Mouse (Mus musculus) frontal cortex, adult (tissue): ENCODE measurements around the gene Mgmt.

Experiments used
- ATAC-seq: cut with Nextera tagmentation; 2 replicates; pipeline ENCODE4 v1.9.2; 2017; ENCODE audit warnings: mild to moderate bottlenecking, moderate library complexity, mixed read lengths; ENCODE audit not compliant: low TSS enrichment

Gene Mgmt

DNA sequence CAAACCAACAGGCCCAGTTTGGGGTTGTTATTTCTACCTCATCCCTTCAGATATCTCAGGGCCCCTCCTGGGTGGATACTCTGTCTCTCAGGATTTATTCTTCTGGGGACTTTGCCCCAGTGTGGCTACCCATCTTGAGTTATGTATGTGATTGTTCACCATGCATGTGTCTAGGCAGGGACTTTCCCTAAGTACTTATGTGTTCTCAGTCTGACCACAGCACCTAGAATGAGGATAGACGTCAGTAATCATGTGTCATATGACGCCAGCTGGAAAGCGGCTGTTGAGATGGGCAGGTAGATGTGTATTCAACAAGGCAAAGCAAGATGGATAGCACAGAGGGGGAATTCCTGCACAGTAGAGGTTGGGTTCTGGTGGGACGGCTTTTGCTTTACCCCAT lies 217.7 kb downstream of the Mgmt start:
- ATAC-seq, result no peak

DNA sequence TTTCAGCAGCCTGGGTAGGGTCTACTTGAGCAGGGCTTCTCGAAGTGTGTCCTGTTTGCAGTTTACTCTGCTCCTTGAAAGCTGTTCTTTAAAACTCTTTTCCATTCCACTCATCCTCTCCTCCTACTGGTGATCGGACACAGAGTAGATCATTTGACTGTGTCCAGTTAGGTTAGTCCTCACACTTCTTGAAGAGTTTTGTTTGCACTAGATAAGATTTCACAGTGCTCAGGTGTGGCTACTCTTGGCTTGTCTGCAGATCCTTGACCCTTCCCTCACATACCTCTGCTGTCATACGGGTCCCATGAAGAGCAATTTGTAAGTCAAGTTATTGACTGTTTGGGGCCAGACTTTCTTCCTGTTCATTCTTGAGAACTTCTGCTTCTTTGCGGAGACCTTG lies 221.8 kb downstream of the Mgmt start:
- ATAC-seq, result no peak

DNA sequence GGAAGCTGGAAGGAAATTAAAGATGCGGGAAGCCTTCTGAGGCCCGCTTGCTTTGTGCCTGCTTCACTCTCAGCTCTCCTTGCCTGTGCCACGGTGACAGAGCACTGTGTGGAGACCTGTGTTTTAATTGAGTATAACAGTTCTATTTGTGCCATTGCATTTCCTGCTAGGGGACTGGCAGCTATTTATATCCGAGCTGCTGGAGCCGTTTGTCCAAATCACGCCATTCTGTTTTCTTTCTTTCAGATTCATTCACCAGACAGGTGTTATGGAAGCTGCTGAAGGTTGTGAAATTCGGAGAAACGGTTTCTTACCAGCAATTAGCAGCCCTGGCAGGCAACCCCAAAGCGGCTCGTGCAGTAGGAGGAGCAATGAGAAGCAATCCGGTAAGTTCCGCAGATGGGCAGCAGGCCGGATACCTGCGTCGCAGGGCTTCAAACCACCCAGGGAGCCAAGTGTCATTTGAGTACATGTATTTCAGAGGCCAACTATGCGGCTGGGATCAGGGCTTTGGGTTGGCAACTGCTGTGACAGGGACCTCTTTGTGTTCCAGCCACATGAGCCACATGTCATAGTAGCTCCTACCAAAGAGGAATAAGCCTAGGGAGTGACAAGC lies 226.9 kb downstream of the Mgmt start:
- 0 out of 2 replicates have a peak, but pooled peaks have one; percentile 23 for ATAC-seq

DNA sequence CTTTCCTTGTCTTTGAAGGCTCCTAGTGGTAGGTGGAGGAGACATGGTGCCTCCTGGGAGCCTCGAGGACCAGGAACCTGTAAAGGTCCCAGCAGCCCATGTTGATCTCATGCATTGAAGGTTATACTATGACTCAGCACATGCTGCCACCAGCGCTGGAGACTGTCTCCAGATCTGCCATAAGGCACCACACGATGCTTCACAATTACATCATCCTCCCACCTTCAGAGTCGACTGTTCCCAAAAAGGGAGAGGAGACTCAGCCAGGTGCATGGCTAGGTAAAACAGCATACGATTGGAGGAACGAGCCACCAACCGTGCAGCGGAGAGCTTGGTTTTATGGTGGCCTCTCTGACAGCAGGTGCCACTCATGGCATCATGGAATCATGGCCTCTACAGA lies 234.3 kb downstream of the Mgmt start:
- ATAC-seq, result peak; percentile 69

DNA sequence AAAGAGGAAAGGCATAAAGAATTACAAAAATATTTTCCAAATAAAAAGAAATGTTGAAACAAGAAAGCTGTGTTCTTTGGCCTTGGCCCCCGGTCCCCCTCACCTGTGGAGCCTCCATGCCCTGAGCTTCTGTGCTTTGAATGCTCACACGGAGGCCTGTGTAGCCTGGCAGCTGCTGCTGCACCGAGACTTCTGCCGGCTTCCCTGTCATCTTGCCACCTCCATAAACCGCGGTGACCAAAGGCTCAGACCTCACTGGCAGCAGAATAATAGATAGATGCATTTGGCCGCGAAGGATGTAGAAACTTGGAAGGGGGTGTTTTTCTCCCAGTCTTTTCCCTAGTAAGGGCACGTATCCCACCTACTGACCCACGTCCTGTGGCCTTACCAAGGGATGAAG lies 235.8 kb downstream of the Mgmt start:
- ATAC-seq, result no peak

DNA sequence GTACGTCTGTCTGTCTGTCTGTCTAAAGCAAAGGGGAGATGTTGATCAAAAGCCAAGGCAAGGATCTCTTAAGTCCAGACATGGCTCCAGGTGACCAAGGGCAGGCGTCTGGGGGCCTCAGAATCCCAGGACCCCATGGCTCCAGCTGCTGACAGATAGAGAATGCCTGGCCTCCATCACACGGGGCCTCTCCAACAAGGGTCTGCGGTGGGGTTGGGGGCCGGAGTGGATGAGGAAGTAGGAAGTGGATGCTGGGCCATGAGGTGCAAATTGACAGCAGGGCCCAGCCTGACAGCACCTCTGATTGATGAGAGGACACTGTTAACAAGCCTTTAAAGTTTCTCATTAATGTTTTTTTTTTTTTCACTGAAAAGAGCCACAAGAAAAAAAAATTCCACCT lies 237.5 kb downstream of the Mgmt start:
- no peak for ATAC-seq

DNA sequence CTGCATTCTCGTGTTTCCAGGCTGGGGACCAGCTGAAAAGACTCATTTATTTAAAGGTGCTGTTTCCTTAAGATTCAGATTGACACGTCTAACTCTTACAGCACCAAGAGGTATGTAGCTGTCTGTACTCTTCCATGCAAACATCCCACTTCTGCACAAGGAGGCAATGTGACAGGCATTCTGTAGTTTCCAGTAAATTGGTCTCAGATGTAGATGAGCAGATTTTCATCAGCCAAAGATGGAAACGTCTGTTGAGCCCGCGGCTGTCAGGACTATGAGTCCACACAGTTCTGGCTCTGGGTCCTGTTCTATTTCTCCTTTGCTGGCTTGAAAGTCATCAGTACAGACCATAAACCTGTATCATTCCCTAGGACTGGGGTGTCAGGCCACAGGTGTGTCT lies 243.7 kb downstream of the Mgmt start:
- ATAC-seq, result no peak

DNA sequence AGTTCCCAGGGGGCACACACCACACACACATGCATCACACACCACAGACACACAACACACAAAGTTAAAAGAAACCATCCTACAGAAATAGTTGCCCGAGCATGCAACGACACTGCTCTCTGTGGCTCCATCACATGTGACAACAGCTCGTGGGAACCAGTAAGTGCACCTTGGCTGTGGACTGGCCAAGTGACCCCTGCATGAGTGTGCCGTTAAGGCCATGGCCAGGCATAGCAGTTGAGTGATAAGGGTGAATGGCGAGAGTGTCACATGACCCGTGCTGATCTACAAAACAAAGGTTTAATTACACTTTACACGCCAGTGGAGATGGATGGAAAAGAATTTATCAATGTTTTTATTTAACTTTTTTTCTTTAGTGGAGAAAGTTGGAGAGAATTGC lies 245.9 kb downstream of the Mgmt start:
- ATAC-seq, result no peak

DNA sequence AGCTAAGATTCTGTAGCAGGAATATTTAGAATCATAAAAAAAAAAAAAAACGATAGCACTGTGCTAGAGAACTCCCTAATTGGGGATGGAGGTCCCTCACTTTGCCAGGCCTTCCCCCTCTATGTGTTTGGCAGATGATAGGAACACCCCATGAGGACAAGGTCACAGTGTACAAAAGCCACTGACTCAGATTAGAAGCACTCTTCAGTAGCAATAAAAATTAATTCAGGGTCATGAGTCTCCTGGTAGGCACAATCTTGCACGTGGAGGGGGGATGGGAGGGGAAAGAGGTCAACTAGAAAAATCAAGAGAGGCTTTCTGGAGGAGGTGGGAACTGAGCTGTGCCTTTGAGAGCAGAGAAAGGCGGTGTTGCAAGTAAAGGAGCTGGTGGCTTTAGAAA lies 247.0 kb downstream of the Mgmt start:
- ATAC-seq, result no peak

DNA sequence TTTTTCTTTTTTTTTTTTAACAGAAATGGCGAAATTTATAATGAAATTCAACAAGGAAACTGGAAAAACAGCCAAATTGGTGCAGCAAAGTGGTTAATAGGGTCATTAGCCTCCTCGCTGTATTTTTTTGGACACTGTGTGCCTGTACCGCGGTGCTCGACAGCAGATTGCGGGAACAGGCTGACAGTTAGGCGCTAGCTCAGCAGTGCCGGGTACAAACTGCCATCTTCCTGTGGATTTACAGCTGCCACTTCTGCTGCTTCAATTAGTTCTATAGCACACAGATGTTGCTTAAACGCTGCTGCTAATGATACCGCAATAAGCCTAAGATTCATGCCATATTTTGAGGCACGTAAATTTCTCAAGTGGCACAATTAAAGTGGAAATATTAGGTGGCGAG lies 252.7 kb downstream of the Mgmt start:
- ATAC-seq, result no peak

DNA sequence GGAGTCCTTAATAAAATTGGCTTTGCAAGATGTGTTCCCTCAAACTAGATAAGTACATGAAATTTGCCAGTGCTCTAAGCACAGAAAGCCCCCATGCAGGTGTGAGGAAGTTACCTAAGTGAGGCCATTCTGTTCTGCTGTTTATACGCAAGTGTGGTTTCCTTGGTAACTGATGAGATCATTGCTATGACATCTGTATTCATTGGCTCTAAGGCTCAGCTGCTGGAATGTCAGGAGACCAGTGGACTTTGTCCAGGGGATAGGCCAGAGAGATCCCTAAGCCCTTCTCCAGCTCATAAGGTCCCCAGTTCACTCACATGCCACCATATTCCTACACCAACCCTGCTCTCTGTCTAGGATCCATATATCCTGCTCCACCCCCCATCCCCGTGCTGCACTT lies 257.4 kb downstream of the Mgmt start:
- ATAC-seq, result no peak

DNA sequence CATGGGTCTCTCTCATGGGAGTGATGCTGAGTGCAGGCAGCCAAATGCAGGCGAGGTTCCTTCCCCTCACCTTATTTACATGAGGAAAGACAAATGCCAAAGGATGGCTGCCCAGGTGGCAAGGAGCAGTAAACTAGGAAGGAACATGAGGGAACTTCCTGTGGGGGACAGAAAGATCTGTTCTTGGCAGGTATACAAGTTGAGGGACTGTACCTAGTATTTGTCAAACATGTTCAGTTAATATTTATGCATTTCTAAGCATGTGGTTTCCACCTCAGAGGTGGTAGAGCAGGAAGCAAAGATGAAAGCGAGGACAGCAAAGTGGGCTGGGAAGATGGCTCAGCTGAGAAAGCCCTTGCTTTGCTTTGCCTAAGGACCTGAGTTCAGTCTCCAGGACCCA lies 260.2 kb downstream of the Mgmt start:
- no peak for ATAC-seq

DNA sequence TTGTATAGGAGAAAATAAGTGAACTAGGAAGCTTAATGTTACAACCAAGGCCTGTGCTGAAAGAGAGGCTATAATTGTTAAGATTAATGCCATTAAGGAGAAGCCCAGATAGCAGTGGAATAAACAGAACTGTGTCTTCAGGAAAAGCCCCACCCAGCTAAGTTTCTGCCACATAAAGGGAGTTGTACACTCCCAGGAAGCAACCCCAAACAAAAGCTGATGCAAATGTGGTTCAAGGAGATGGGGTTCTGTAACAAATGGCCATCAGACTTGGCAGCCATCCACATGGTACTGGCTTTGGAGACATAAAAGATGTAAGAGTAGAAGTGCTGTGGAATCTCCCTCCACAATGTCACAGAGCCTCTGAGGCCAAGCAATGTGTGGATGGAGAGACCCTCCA lies 264.7 kb downstream of the Mgmt start:
- ATAC-seq, result no peak

DNA sequence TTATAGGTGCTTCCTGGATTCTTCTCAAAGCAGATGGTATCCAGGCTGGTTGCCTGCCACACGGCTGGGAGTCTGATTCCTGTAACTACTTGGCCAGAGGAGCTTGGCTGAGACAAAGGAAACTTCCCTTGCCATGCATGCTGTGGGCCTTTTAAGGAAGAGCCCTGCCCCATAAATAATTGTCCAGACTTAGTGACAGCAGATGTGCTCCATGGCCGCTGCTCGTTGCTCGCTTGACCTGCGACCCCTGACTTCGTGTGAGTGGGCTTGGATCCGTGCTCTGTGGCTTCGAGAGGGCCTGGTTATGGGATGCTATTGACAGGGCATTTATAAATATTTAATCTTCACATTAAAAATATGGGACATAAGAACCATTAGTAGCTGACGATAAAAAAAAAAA lies 277.9 kb downstream of the Mgmt start:
- ATAC-seq, result no peak
